Comparison of ENCODE assay signal across 8 mouse cellular contexts in genomic region chr19:53648802-53649236, GRCm38 (mm10). TPM values are rescaled to one million over a fixed set of nuclear protein-coding genes. Genes with fewer than 3 reads are reported as not detected.
DNase-seq lines count a peak whose midpoint lies in the region; ATAC-seq and TF ChIP-seq lines count a peak whose summit lies in the region.

No protein-coding gene starts in this region.

- peak; percentile 32 to 39 for DNase-seq in urinary bladder, adult 18-20 months (ENCODE audit: low spot score in 2 of 2)
- DNase-seq in urinary bladder, adult 2 months (ENCODE audit: low spot score), result no peak
- DNase-seq in embryo, embryonic 11 days, result peak; percentile 84
- DNase-seq in gastrocnemius, postnatal 4 days (ENCODE audit: low spot score in 2 of 2), result peak; percentile 41 to 68
- peak; percentile 52 for DNase-seq in kidney, adult 11 months
- DNase-seq in left cerebral cortex, postnatal 36 days (ENCODE audit: low spot score in 2 of 2), result peak; percentile 72 to 77

- ATAC-seq in midbrain, embryonic 13.5 days, result peak; percentile 69

- H3K4me3 ChIP-seq in midbrain, embryonic 13.5 days (replicated peaks), result no peak overlapping the region
- no peak overlapping the region for H3K4me3 ChIP-seq in small intestine, adult 2 months (ENCODE audit: low read depth, low read length)

- H3K9ac ChIP-seq in midbrain, embryonic 13.5 days (replicated peaks), result no peak overlapping the region

- H3K27me3 ChIP-seq in midbrain, embryonic 13.5 days, result no peaks in the 10 kb centered on the region
- H3K27me3 ChIP-seq in small intestine, adult 2 months (ENCODE audit: control insufficient read depth, insufficient read depth, low read length), result no peaks in the 10 kb centered on the region

- H3K4me1 ChIP-seq in midbrain, embryonic 13.5 days (replicated peaks), result peaks cover 22% of the 10 kb centered on the region
- H3K4me1 ChIP-seq in small intestine, adult 2 months (ENCODE audit: control insufficient read depth, insufficient read depth, insufficient read length, low read length), result peaks cover 18% of the 10 kb centered on the region

- no peaks in the 10 kb centered on the region for H3K9me3 ChIP-seq in midbrain, embryonic 13.5 days

- TF ChIP-seq POLR2A in small intestine, adult 2 months (IDR thresholded peaks at IDR 0.05; ENCODE audit: low read depth, low read length), result no peak

- no peak overlapping the region for H3K27ac ChIP-seq in midbrain, embryonic 13.5 days
- H3K27ac ChIP-seq in small intestine, adult 2 months (ENCODE audit: insufficient read depth, low read depth, low read length), result peak overlapping the region; percentile 27; the same call in 1 of the 2 replicates

- TF ChIP-seq CTCF in small intestine, adult 2 months (IDR thresholded peaks at IDR 0.05; ENCODE audit: extremely low read depth, insufficient read length, insufficient replicate concordance, low read depth, low read length), result peak; percentile 86; the same call in 1 of the 2 replicates

- H3K4me2 ChIP-seq in midbrain, embryonic 13.5 days (replicated peaks), result no peak overlapping the region

- 42% methylated on average over 10 of the region's 10 CpGs for WGBS in midbrain, embryonic 13.5 days
- WGBS in small intestine, adult 2 months, result 19% methylated on average over 10 of the region's 10 CpGs

- intact Hi-C loops in left cerebral cortex, postnatal 36 days (cut with DNase I), result loop anchor here (2.0 to 10.0 kb wide), 4 partner anchors 58 to 1416 kb away; no protein-coding TSS in a partner anchor

- H3K36me3 ChIP-seq in midbrain, embryonic 13.5 days, result peaks cover 37% of the 10 kb centered on the region
- peaks cover 21% of the 10 kb centered on the region for H3K36me3 ChIP-seq in small intestine, adult 2 months (ENCODE audit: control insufficient read depth, insufficient read depth, low read length)

RNA-seq across cellular contexts. Expression of gene Rbm20, which starts 28.3 kb away (rescaled TPM):
- 4.4 and 4.5 TPM in 2 replicates for polyA plus RNA-seq in urinary bladder, adult 2 months (2012; rRNA removed)
- 10 to 100 TPM; 53.7 to 62.8 TPM for total RNA-seq in gastrocnemius, postnatal 4 days (2021)
- 1 to 10 TPM; 4.4 to 5.2 TPM for total RNA-seq in left cerebral cortex, postnatal 36 days (2021)
- 0.84 and 1.4 TPM in 2 replicates for polyA plus RNA-seq in midbrain, embryonic 13.5 days (2015; fragmentation: Nextera tagmentation; extraction: Ambion mirVana)
- 0.15 and 0.16 TPM in 2 replicates for polyA plus RNA-seq in small intestine, adult 2 months (2012; rRNA removed)

RNA-seq across cellular contexts. Expression of gene Smc3, which starts 48.6 kb away (rescaled TPM):
- polyA plus RNA-seq in urinary bladder, adult 2 months (2012; rRNA removed), result 16.8 and 23.6 TPM in 2 replicates
- total RNA-seq in gastrocnemius, postnatal 4 days (2021), result 10 to 100 TPM; 35.8 to 42.2 TPM
- total RNA-seq in left cerebral cortex, postnatal 36 days (2021), result 10 to 100 TPM; 32.5 to 40.1 TPM
- polyA plus RNA-seq in midbrain, embryonic 13.5 days (2015; fragmentation: Nextera tagmentation; extraction: Ambion mirVana), result 76.0 and 80.0 TPM in 2 replicates
- polyA plus RNA-seq in small intestine, adult 2 months (2012; rRNA removed), result 0.43 and 1.4 TPM in 2 replicates

RNA-seq across cellular contexts. Expression of gene Nutf2-ps1, which starts 60.0 kb away (rescaled TPM):
- polyA plus RNA-seq in urinary bladder, adult 2 months (2012; rRNA removed), result 32.8 and 33.7 TPM in 2 replicates
- 10 to 100 TPM; 81.5 to 91.3 TPM for total RNA-seq in gastrocnemius, postnatal 4 days (2021)
- total RNA-seq in left cerebral cortex, postnatal 36 days (2021), result 10 to 100 TPM; 38.8 to 46.6 TPM
- polyA plus RNA-seq in midbrain, embryonic 13.5 days (2015; fragmentation: Nextera tagmentation; extraction: Ambion mirVana), result 316 and 335 TPM in 2 replicates
- polyA plus RNA-seq in small intestine, adult 2 months (2012; rRNA removed), result 36.8 and 48.9 TPM in 2 replicates
